Mouse (Mus musculus): ENCODE measurements around the gene Arhgap19.

DNA sequence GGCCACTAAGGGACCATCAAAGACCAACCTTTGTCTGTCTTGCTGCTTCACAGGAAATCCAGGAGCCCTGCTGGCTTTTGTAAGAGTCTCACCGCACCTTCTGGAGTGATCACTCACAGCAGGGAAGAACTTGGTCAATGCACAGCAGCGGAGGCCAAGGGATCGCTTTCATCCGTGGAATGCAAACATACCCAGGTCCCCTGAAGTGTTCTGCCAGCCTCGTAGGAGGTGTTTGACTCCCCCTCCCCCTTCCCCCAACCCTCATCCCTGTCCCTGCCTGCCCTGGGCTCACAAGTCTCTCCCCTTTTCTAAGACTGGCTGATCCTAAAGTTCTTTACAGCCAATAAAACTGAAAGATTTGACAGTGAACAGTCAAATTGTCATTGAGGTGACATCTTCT, 19.6 kb upstream of the Arhgap19 start:
- TF ChIP-seq CTCF (IDR thresholded peaks at IDR 0.05; ENCODE audit: low read depth) (no peak), EP300 (IDR thresholded peaks at IDR 0.05; ENCODE audit: low read depth) (no peak)
